Mouse (Mus musculus): Measurements from ENCODE around the gene Gsap. TPM values are rescaled to one million over a fixed set of nuclear protein-coding genes. Genes with fewer than 3 reads are reported as not detected.

Gene Gsap
- polyA plus RNA-seq, 1 experiment from 2014 or later, result 0.81 TPM

- Histone ChIP-seq H3K4me2 (replicated peaks; ENCODE audit: low read depth) (no peak overlapping the region), H3K9me3 (ENCODE audit: control insufficient read depth) (no peaks in the 10 kb centered on the region), H3K4me3 (ENCODE audit: low read depth, low read length) (no peak overlapping the region), H3K9ac (ENCODE audit: low read depth, low read length) (no peak overlapping the region), H3K27me3 (replicated peaks; ENCODE audit: control insufficient read depth, insufficient read depth, low read length) (no peaks in the 10 kb centered on the region), H3K36me3 (ENCODE audit: control insufficient read depth, insufficient read depth) (no peaks in the 10 kb centered on the region), H3K4me1 (replicated peaks; ENCODE audit: control insufficient read depth, insufficient read depth, low read length) (no peaks in the 10 kb centered on the region), H3K27ac (ENCODE audit: low read depth, low read length) (no peak overlapping the region)
- WGBS, result 80% methylated on average over 3 of the region's 3 CpGs
- TF ChIP-seq CTCF (IDR thresholded peaks at IDR 0.05; ENCODE audit: low read depth), result no peak
- ATAC-seq, result no peak
Measured at GRCm38 (mm10) chr5:21314696-21315095, 128.6 kb downstream of the Gsap start.

- no peak overlapping the region for H3K4me2 ChIP-seq (replicated peaks; ENCODE audit: low read depth)
- 73% methylated on average over 2 of the region's 2 CpGs for WGBS
- no peaks in the 10 kb centered on the region for H3K27me3 ChIP-seq (replicated peaks; ENCODE audit: control insufficient read depth, insufficient read depth, low read length)
- no peaks in the 10 kb centered on the region for H3K9me3 ChIP-seq (ENCODE audit: control insufficient read depth)
- H3K36me3 ChIP-seq (ENCODE audit: control insufficient read depth, insufficient read depth), result no peaks in the 10 kb centered on the region
- no peak for ATAC-seq
- H3K4me1 ChIP-seq (replicated peaks; ENCODE audit: control insufficient read depth, insufficient read depth, low read length), result no peaks in the 10 kb centered on the region
- no peak overlapping the region for H3K27ac ChIP-seq (ENCODE audit: low read depth, low read length)
- no peak overlapping the region for H3K4me3 ChIP-seq (ENCODE audit: low read depth, low read length)
- no peak overlapping the region for H3K9ac ChIP-seq (ENCODE audit: low read depth, low read length)
- no peak for TF ChIP-seq CTCF (IDR thresholded peaks at IDR 0.05; ENCODE audit: low read depth)
Measured at GRCm38 (mm10) chr5:21320138-21320537, 134.1 kb downstream of the Gsap start.

- H3K27me3 ChIP-seq (replicated peaks; ENCODE audit: control insufficient read depth, insufficient read depth, low read length), result no peaks in the 10 kb centered on the region
- H3K4me2 ChIP-seq (replicated peaks; ENCODE audit: low read depth), result no peak overlapping the region
- H3K36me3 ChIP-seq (ENCODE audit: control insufficient read depth, insufficient read depth), result no peaks in the 10 kb centered on the region
- no peaks in the 10 kb centered on the region for H3K9me3 ChIP-seq (ENCODE audit: control insufficient read depth)
- H3K9ac ChIP-seq (ENCODE audit: low read depth, low read length), result no peak overlapping the region
- ATAC-seq, result no peak; the same call in 1 of the 2 replicates
- 27% methylated on average over 1 of the region's 1 CpGs for WGBS
- peak; percentile 90 for TF ChIP-seq CTCF (IDR thresholded peaks at IDR 0.05; ENCODE audit: low read depth)
- no peaks in the 10 kb centered on the region for H3K4me1 ChIP-seq (replicated peaks; ENCODE audit: control insufficient read depth, insufficient read depth, low read length)
- no peak overlapping the region for H3K4me3 ChIP-seq (ENCODE audit: low read depth, low read length)
- no peak overlapping the region for H3K27ac ChIP-seq (ENCODE audit: low read depth, low read length)
Measured at GRCm38 (mm10) chr5:21326494-21326893, 140.4 kb downstream of the Gsap start.

- Histone ChIP-seq H3K4me1 (replicated peaks; ENCODE audit: control insufficient read depth, insufficient read depth, low read length) (no peaks in the 10 kb centered on the region), H3K36me3 (ENCODE audit: control insufficient read depth, insufficient read depth) (no peaks in the 10 kb centered on the region), H3K9me3 (ENCODE audit: control insufficient read depth) (no peaks in the 10 kb centered on the region), H3K27ac (ENCODE audit: low read depth, low read length) (no peak overlapping the region), H3K9ac (ENCODE audit: low read depth, low read length) (no peak overlapping the region), H3K4me2 (replicated peaks; ENCODE audit: low read depth) (no peak overlapping the region), H3K4me3 (ENCODE audit: low read depth, low read length) (no peak overlapping the region), H3K27me3 (replicated peaks; ENCODE audit: control insufficient read depth, insufficient read depth, low read length) (no peaks in the 10 kb centered on the region)
- no peak for TF ChIP-seq CTCF (IDR thresholded peaks at IDR 0.05; ENCODE audit: low read depth)
- ATAC-seq, result no peak
- WGBS, result 74% methylated on average over 1 of the region's 1 CpGs
Measured at GRCm38 (mm10) chr5:21328560-21328959, 142.5 kb downstream of the Gsap start.

- Histone ChIP-seq H3K4me1 (replicated peaks; ENCODE audit: control insufficient read depth, insufficient read depth, low read length) (no peaks in the 10 kb centered on the region), H3K36me3 (ENCODE audit: control insufficient read depth, insufficient read depth) (no peaks in the 10 kb centered on the region), H3K27ac (ENCODE audit: low read depth, low read length) (no peak overlapping the region; the same call in 1 of the 2 replicates), H3K9me3 (ENCODE audit: control insufficient read depth) (no peaks in the 10 kb centered on the region), H3K4me2 (replicated peaks; ENCODE audit: low read depth) (no peak overlapping the region), H3K4me3 (ENCODE audit: low read depth, low read length) (no peak overlapping the region), H3K27me3 (replicated peaks; ENCODE audit: control insufficient read depth, insufficient read depth, low read length) (no peaks in the 10 kb centered on the region), H3K9ac (ENCODE audit: low read depth, low read length) (no peak overlapping the region)
- no peak for ATAC-seq
- WGBS, result 49% methylated on average over 11 of the region's 11 CpGs
- TF ChIP-seq CTCF (IDR thresholded peaks at IDR 0.05; ENCODE audit: low read depth), result no peak
Measured at GRCm38 (mm10) chr5:21329672-21330665, 143.9 kb downstream of the Gsap start.

GRCm38 (mm10) chr5:21331656-21332055 lies 145.6 kb downstream of the Gsap start:
- H3K4me2 ChIP-seq (replicated peaks; ENCODE audit: low read depth), result no peak overlapping the region
- 66% methylated on average over 5 of the region's 5 CpGs for WGBS
- H3K4me3 ChIP-seq (ENCODE audit: low read depth, low read length), result no peak overlapping the region
- no peaks in the 10 kb centered on the region for H3K36me3 ChIP-seq (ENCODE audit: control insufficient read depth, insufficient read depth)
- no peaks in the 10 kb centered on the region for H3K27me3 ChIP-seq (replicated peaks; ENCODE audit: control insufficient read depth, insufficient read depth, low read length)
- no peak for ATAC-seq
- no peaks in the 10 kb centered on the region for H3K9me3 ChIP-seq (ENCODE audit: control insufficient read depth)
- H3K27ac ChIP-seq (ENCODE audit: low read depth, low read length), result no peak overlapping the region
- TF ChIP-seq CTCF (IDR thresholded peaks at IDR 0.05; ENCODE audit: low read depth), result no peak
- H3K9ac ChIP-seq (ENCODE audit: low read depth, low read length), result no peak overlapping the region
- no peaks in the 10 kb centered on the region for H3K4me1 ChIP-seq (replicated peaks; ENCODE audit: control insufficient read depth, insufficient read depth, low read length)
